Mouse (Mus musculus) retina, postnatal 1 day (tissue): ENCODE data around the gene Col1a1.
A peak's percentile ranks its signal among the peaks of the same experiment; 100 is the strongest.

ENCODE experiments used
- DNase-seq: peaks from one replicate; pipeline ENCODE4 v3.0.0-alpha.2; 2012

The Col1a1 gene

GRCm38 (mm10) chr11:94997596-94997995 is 61.6 kb downstream of the Col1a1 start:
- no peak for DNase-seq

- DNase-seq: no peak
Measured at GRCm38 (mm10) chr11:94998041-94998531, 62.1 kb downstream of the Col1a1 start.

- DNase-seq: no peak
Measured at GRCm38 (mm10) chr11:95000128-95000527, 64.1 kb downstream of the Col1a1 start.

GRCm38 (mm10) chr11:95000548-95000947 is 64.5 kb downstream of the Col1a1 start:
- DNase-seq: no peak

- DNase-seq: peak; percentile 89
Measured at GRCm38 (mm10) chr11:95001058-95001457, 65.0 kb downstream of the Col1a1 start.

GRCm38 (mm10) chr11:95001584-95002347 is 65.7 kb downstream of the Col1a1 start:
- DNase-seq: peak; percentile 49
